Mouse (Mus musculus) liver, embryonic 14.5 days (tissue): ENCODE results near the gene Add3. TPM values are rescaled to one million over a fixed set of nuclear protein-coding genes. Genes with fewer than 3 reads are reported as not detected.

Experiments used
- ATAC-seq: fragments of 200-750 bp; cut with Nextera tagmentation; 2 replicates; pipeline ENCODE4 v1.8.0; 2017; ENCODE audit warnings: moderate number of reproducible peaks, mild to moderate bottlenecking, moderate library complexity; ENCODE audit not compliant: insufficient read depth
- DNase-seq, 3 experiments: peaks; one replicate each; pipeline ENCODE4 v3.0.0-alpha.2; 2012 to 2013; ENCODE audit warnings: low read depth in 3 of 3, low spot score in 3 of 3
- H3K27ac ChIP-seq: fragments of 300-500 bp; sonication (generic); 2 replicates; pipeline ENCODE4 v1.5.1; 2014; ENCODE audit warnings: moderate library complexity, mild to moderate bottlenecking, control low read depth, inconsistent platforms
- H3K27me3 ChIP-seq: fragments of 300-500 bp; sonication (generic); 2 replicates; pipeline ENCODE4 v1.6.1; 2014; ENCODE audit warnings: mild to moderate bottlenecking, low read length, moderate library complexity; ENCODE audit not compliant: control insufficient read depth, insufficient read depth
- H3K36me3 ChIP-seq: fragments of 300-500 bp; sonication (generic); replicated peaks from 2 replicates; pipeline ENCODE4 v1.6.1; 2014; ENCODE audit warnings: low read depth; ENCODE audit not compliant: control insufficient read depth, insufficient read depth
- H3K4me1 ChIP-seq, 2 experiments: fragments of 200-500 bp in 1 of 2; fragments of 300-500 bp in 1 of 2; sonication (generic) in 1 of 2; replicated peaks; 2 replicates each; pipeline ENCODE4 v1.6.1; 2012 to 2014; ENCODE audit warnings: antibody characterized with exemption in 1 of 2, inconsistent platforms in 1 of 2, low read length in 1 of 2; ENCODE audit not compliant: control insufficient read depth in 2 of 2, insufficient read depth in 2 of 2
- H3K4me2 ChIP-seq: fragments of 300-500 bp; sonication (generic); 2 replicates; pipeline ENCODE4 v1.6.1; 2014; ENCODE audit warnings: low read depth, mild to moderate bottlenecking, control low read depth, moderate library complexity
- H3K4me3 ChIP-seq, 2 experiments: fragments of 200-500 bp in 1 of 2; fragments of 300-500 bp in 1 of 2; sonication (generic) in 1 of 2; 2 replicates each; pipeline ENCODE4 v1.5.1; 2012 to 2014; ENCODE audit warnings: low read depth in 2 of 2, low read length in 2 of 2, mild to moderate bottlenecking in 2 of 2, control low read depth in 1 of 2, inconsistent platforms in 1 of 2, moderate library complexity in 1 of 2; ENCODE audit not compliant: insufficient read depth in 1 of 2
- H3K9ac ChIP-seq: fragments of 300-500 bp; sonication (generic); replicated peaks from 2 replicates; pipeline ENCODE4 v1.6.1; 2014; ENCODE audit warnings: mild to moderate bottlenecking, control low read depth, moderate library complexity
- H3K9me3 ChIP-seq: fragments of 300-500 bp; sonication (generic); 2 replicates; pipeline ENCODE4 v1.6.1; 2016; ENCODE audit warnings: low read length, mixed read lengths; ENCODE audit not compliant: control insufficient read depth
- CTCF ChIP-seq: IDR thresholded peaks from 2 replicates; pipeline ENCODE4 v1.5.1; 2016; ENCODE audit warnings: antibody characterized with exemption, low read depth, control low read depth
- EP300 ChIP-seq: IDR thresholded peaks from 2 replicates; pipeline ENCODE4 v1.6.1; 2016; ENCODE audit warnings: antibody characterized with exemption, low read depth
- WGBS: fragments of 180-500 bp; shearing (Covaris S2); extraction: QIAGEN DNeasy Blood & Tissue Kit; methylation state at CpG from one replicate; pipeline ENCODE4 v1.1.7; 2014; ENCODE audit not compliant: insufficient replicate concordance; 5-methylcytosine and 5-hydroxymethylcytosine counted together
- polyA plus RNA-seq, 2 experiments: library from polyadenylated mRNA; depleted of rRNA in 1 of 2; stranded (reverse) in 1 of 2; unstranded in 1 of 2; fragments of >200 nt; fragmentation: Nextera tagmentation in 1 of 2; extraction: Ambion mirVana in 1 of 2; gene quantifications; 2 replicates each; pipeline versions ENCODE4 v1.2.1 to v1.2.3; 2012 to 2014

Gene Add3
- polyA plus RNA-seq, 2 experiments: 12.7 to 21.7 TPM

GRCm38 (mm10) chr19:53191867-53192487 lies 51.7 kb downstream of the Add3 start:
- H3K4me1 ChIP-seq: peaks cover 68 to 71% of the 10 kb centered on the region in 2 experiments
- DNase-seq (peak; percentile 35 to 56 (median 48)), ATAC-seq (peak; percentile 73)
- 27% methylated on average over 6 of the region's 6 CpGs for WGBS
- H3K9me3 ChIP-seq: no peaks in the 10 kb centered on the region
- peak; percentile 74 for TF ChIP-seq EP300
- no peak for TF ChIP-seq CTCF
- peak overlapping the region; percentile 77 for H3K27ac ChIP-seq
- no peak overlapping the region; the same call in none of the 2 replicates for H3K9ac ChIP-seq
- peak overlapping the region; percentile 47 for H3K4me2 ChIP-seq
- no peaks in the 10 kb centered on the region for H3K36me3 ChIP-seq
- no peaks in the 10 kb centered on the region for H3K27me3 ChIP-seq
- no peak overlapping the region for H3K4me3 ChIP-seq

- Histone ChIP-seq H3K9ac (no peak overlapping the region), H3K27ac (peak overlapping the region; percentile 83), H3K4me1 (peaks cover 56 to 62% of the 10 kb centered on the region in 2 experiments), H3K9me3 (no peaks in the 10 kb centered on the region), H3K27me3 (no peaks in the 10 kb centered on the region), H3K4me2 (peak overlapping the region; percentile 72), H3K4me3 (no peak overlapping the region), H3K36me3 (no peaks in the 10 kb centered on the region)
- no peak for DNase-seq
- no peak for TF ChIP-seq EP300
- TF ChIP-seq CTCF: no peak
- 42% methylated on average over 2 of the region's 2 CpGs for WGBS
- no peak for ATAC-seq
Measured at GRCm38 (mm10) chr19:53193190-53193589, 52.9 kb downstream of the Add3 start.

GRCm38 (mm10) chr19:53193964-53194582 lies 53.8 kb downstream of the Add3 start:
- H3K27me3 ChIP-seq: no peaks in the 10 kb centered on the region
- no peaks in the 10 kb centered on the region for H3K36me3 ChIP-seq
- peak; percentile 69 for ATAC-seq
- peak overlapping the region; percentile 43 to 55 for H3K4me3 ChIP-seq
- peak overlapping the region; percentile 72 for H3K4me2 ChIP-seq
- TF ChIP-seq EP300 (peak; percentile 43; the same call in 1 of the 2 replicates), CTCF (no peak)
- peak overlapping the region; percentile 63 for H3K9ac ChIP-seq
- peak; percentile 49 to 55 (median 49) for DNase-seq
- H3K9me3 ChIP-seq: no peaks in the 10 kb centered on the region
- H3K27ac ChIP-seq: peak overlapping the region; percentile 83
- H3K4me1 ChIP-seq: peaks cover 49 to 58% of the 10 kb centered on the region in 2 experiments
- WGBS: 5% methylated on average over 11 of the region's 11 CpGs

- no peak for TF ChIP-seq EP300
- no peak for TF ChIP-seq CTCF
- Histone ChIP-seq H3K9ac (peak overlapping the region; percentile 63), H3K4me3 (peak overlapping the region; percentile 43 to 55)
Measured at GRCm38 (mm10) chr19:53194751-53195520, 54.7 kb downstream of the Add3 start.

GRCm38 (mm10) chr19:53196961-53197360 lies 56.7 kb downstream of the Add3 start:
- H3K9ac ChIP-seq: no peak overlapping the region
- H3K9me3 ChIP-seq: no peaks in the 10 kb centered on the region
- DNase-seq (no peak), ATAC-seq (no peak)
- no peak overlapping the region for H3K4me2 ChIP-seq
- H3K4me1 ChIP-seq: peaks cover 29 to 34% of the 10 kb centered on the region in 2 experiments
- no peak overlapping the region for H3K4me3 ChIP-seq
- H3K27me3 ChIP-seq: no peaks in the 10 kb centered on the region
- H3K36me3 ChIP-seq: no peaks in the 10 kb centered on the region
- 74% methylated on average over 10 of the region's 10 CpGs for WGBS
- H3K27ac ChIP-seq: no peak overlapping the region
- no peak for TF ChIP-seq CTCF
- TF ChIP-seq EP300: no peak

More at GRCm38 (mm10) chr19:53194751-53195520, 54.7 kb downstream of the Add3 start:
- Histone ChIP-seq H3K27me3 (no peaks in the 10 kb centered on the region), H3K9me3 (no peaks in the 10 kb centered on the region), H3K4me2 (peak overlapping the region; percentile 72), H3K4me1 (peaks cover 43 to 53% of the 10 kb centered on the region in 2 experiments), H3K36me3 (no peaks in the 10 kb centered on the region), H3K27ac (peak overlapping the region; percentile 83)
- ATAC-seq (no peak), DNase-seq (no peak)
- 28% methylated on average over 9 of the region's 9 CpGs for WGBS
